Mouse (Mus musculus) small intestine, adult 2 months (tissue): ENCODE results near the gene Mrps27. TPM values are rescaled to one million over a fixed set of nuclear protein-coding genes. Genes with fewer than 3 reads are reported as not detected.
A peak's percentile ranks its signal among the peaks of the same experiment; 100 is the strongest.
"Not testable (repeated sequence)": the region's sequence is repeated elsewhere in the genome, so short reads cannot be mapped to it uniquely, and the experiment has no call there.

ENCODE experiments used
- H3K27ac ChIP-seq: fragments of 200-500 bp; 2 replicates; pipeline ENCODE4 v1.5.1; 2012; ENCODE audit warnings: low read depth, low read length, control low read depth, inconsistent platforms; ENCODE audit not compliant: insufficient read depth
- H3K27me3 ChIP-seq: fragments of 200-500 bp; 2 replicates; pipeline ENCODE4 v1.6.1; 2012; ENCODE audit warnings: mild to moderate bottlenecking, moderate library complexity, low read length, inconsistent platforms; ENCODE audit not compliant: control insufficient read depth, insufficient read depth
- H3K36me3 ChIP-seq: fragments of 200-500 bp; 2 replicates; pipeline ENCODE4 v1.6.1; 2012; ENCODE audit warnings: mild to moderate bottlenecking, low read length, control low read depth, inconsistent platforms; ENCODE audit not compliant: control insufficient read depth, insufficient read depth
- H3K4me1 ChIP-seq: fragments of 200-500 bp; 2 replicates; pipeline ENCODE4 v1.6.1; 2012; ENCODE audit warnings: low read length, inconsistent platforms, mixed read lengths; ENCODE audit not compliant: control insufficient read depth, insufficient read depth, insufficient read length
- H3K4me3 ChIP-seq: fragments of 200-500 bp; 2 replicates; pipeline ENCODE4 v1.5.1; 2012; ENCODE audit warnings: low read depth, mild to moderate bottlenecking, control low read depth, inconsistent platforms, low read length, moderate library complexity
- CTCF ChIP-seq: fragments of 200-500 bp; IDR thresholded peaks from 2 replicates; pipeline ENCODE4 v1.5.1; 2012; ENCODE audit warnings: low read depth, mild to moderate bottlenecking, control low read depth, inconsistent platforms, low read length, moderate library complexity, mixed read lengths; ENCODE audit not compliant: insufficient replicate concordance, insufficient read length; ENCODE audit errors: extremely low read depth
- POLR2A ChIP-seq: fragments of 200-500 bp; IDR thresholded peaks from 2 replicates; pipeline ENCODE4 v1.6.1; 2012; ENCODE audit warnings: low read depth, mild to moderate bottlenecking, control low read depth, inconsistent platforms, low read length, moderate library complexity
- WGBS: fragments of 180-500 bp; shearing (Covaris S2); methylation state at CpG from one replicate; pipeline ENCODE4 v1.1.7; 2018; 5-methylcytosine and 5-hydroxymethylcytosine counted together
- polyA plus RNA-seq: library from polyadenylated mRNA; depleted of rRNA; stranded (reverse); fragments of >200 nt; gene quantifications from 2 replicates; pipeline ENCODE4 v1.2.3, GENCODE M21; 2012

The Mrps27 gene
- polyA plus RNA-seq, 1 experiment = 7.8 TPM

- Histone ChIP-seq H3K27me3 (no peaks in the 10 kb centered on the region), H3K27ac (no peak overlapping the region), H3K4me1 (no peaks in the 10 kb centered on the region; the same call in 1 of the 2 replicates), H3K36me3 (peaks cover 52% of the 10 kb centered on the region), H3K4me3 (no peak overlapping the region)
- TF ChIP-seq CTCF = no peak
- TF ChIP-seq POLR2A = no peak
- 71% methylated on average over 7 of the region's 7 CpGs for WGBS
Observed at GRCm38 (mm10) chr13:99323632-99324336, 20.8 kb upstream of the Mrps27 start.

- H3K27me3 ChIP-seq, H3K4me1 ChIP-seq, H3K4me3 ChIP-seq, H3K27ac ChIP-seq: not testable (repeated sequence)
- H3K36me3 ChIP-seq = peaks cover 53% of the 10 kb centered on the region
- 86% methylated on average over 8 of the region's 8 CpGs for WGBS
Observed at GRCm38 (mm10) chr13:99324337-99324685, 20.3 kb upstream of the Mrps27 start.

DNA sequence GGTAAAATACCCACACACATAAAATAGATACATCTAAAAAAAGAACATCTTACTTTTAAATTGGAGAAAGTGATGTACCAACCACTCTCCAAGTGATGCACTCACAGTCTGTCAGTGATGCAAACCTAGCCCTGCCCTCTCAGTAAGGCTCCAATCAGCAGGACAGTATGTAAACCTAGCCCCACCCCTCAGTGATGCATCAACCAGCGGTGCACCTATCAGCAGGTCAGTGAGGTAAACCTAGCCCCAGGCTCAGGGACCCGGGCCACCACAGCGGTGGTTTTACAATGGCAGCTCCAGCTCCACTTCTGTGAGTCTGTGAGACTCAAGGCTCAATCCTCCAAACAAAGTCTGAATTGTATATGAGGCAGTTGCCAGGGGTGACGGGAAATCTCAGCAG is 13.3 kb upstream of the Mrps27 start:
- WGBS = 78% methylated on average over 4 of the region's 4 CpGs
- peaks cover 64% of the 10 kb centered on the region for H3K36me3 ChIP-seq
- no peaks in the 10 kb centered on the region for H3K27me3 ChIP-seq

DNA sequence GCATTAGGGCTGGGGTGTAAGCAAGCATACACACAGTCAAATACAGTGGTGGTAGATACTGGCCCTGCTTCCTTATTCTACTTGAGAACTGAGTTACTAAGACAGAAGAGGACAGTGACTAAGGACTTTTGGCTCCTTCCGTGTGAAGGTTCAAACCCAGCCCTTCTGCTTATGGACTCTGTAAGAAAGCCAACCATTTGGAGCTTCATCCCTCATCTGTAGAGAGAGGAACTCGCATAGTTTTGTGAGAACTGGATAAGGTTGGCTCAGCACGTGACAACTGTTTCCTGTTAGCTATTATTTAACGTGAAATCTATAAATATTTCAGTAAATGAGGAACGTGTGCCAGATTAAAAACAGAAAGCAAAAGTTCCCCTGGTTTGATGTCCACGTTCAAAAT is 7.1 kb upstream of the Mrps27 start:
- H3K4me3 ChIP-seq = no peak overlapping the region
- TF ChIP-seq POLR2A (no peak), CTCF (no peak)
- H3K27me3 ChIP-seq = no peaks in the 10 kb centered on the region
- peaks cover 63% of the 10 kb centered on the region for H3K36me3 ChIP-seq
- no peaks in the 10 kb centered on the region for H3K4me1 ChIP-seq
- H3K27ac ChIP-seq = no peak overlapping the region
- 44% methylated on average over 6 of the region's 6 CpGs for WGBS

More for the DNA sequence above, 13.3 kb upstream of the Mrps27 start:
- no peak for TF ChIP-seq POLR2A
- no peak for TF ChIP-seq CTCF
- H3K4me1 ChIP-seq = no peaks in the 10 kb centered on the region
- no peak overlapping the region for H3K27ac ChIP-seq
- no peak overlapping the region for H3K4me3 ChIP-seq

DNA sequence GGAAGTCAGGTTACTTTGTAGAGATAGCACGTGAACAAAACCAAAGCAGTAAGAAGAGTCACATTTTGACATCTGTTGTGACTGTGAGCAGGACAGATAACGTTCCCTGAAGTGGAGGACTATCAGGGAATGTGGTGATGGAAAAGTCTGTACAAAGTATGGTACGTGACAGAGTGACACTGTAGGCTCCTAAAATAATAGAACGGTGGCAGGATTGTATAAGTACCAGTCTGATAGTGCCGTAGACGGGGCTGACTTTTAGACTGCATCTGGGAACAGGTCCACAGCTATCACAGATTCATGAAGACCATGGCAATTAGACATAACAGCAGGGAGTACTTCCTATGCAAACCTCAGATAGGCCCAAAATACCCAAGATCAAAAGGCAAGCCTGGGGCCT is 3.1 kb upstream of the Mrps27 start:
- H3K4me1 ChIP-seq = peaks cover 3% of the 10 kb centered on the region; the same call in 1 of the 2 replicates
- H3K36me3 ChIP-seq = peaks cover 40% of the 10 kb centered on the region
- no peak overlapping the region for H3K27ac ChIP-seq
- TF ChIP-seq CTCF = no peak
- TF ChIP-seq POLR2A = no peak
- WGBS = 97% methylated on average over 6 of the region's 6 CpGs
- H3K27me3 ChIP-seq = no peaks in the 10 kb centered on the region
- no peak overlapping the region for H3K4me3 ChIP-seq

DNA sequence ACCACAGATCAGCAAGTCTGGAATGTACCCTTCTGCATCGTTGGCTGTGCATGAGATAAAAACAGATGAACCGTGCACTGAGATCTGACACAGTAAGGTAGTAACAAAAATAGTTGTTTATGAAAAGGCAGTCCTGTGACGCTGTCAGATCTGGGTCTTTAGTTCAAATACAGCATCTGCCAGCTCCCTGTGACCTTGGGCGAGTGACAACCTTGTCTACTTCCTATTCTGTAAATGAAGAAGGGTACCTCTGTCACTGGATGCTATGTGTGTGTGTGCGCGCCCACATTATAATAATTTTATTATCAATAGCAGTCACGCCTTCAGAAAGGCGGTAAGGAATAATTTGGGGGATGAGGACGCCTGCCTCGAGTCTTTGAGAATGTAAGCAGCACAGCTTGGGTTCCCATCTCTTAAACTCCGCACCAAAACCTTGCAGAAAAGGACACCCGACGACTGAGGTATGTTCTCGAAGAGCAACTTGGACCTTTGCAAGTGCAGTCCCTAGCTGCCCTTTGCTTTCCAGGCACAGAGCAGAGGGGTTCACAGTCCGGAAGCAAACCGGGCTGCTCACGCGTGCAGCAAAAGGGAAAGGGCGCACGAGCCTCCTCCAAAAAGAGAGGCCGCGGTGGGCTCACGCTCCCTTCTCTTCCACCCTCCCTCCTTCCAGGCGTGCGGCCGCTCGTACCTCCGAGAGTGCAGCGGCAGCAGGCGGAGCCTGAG is 549 bp upstream of the Mrps27 start:
- H3K4me3 ChIP-seq = peak overlapping the region; percentile 70
- H3K27ac ChIP-seq = peak overlapping the region; percentile 50
- peaks cover 32% of the 10 kb centered on the region for H3K36me3 ChIP-seq
- WGBS = under 1% methylated on average over 30 of the region's 30 CpGs
- peaks cover 3% of the 10 kb centered on the region; the same call in 1 of the 2 replicates for H3K4me1 ChIP-seq
- H3K27me3 ChIP-seq = no peaks in the 10 kb centered on the region
- TF ChIP-seq POLR2A (no peak), CTCF (no peak)

DNA sequence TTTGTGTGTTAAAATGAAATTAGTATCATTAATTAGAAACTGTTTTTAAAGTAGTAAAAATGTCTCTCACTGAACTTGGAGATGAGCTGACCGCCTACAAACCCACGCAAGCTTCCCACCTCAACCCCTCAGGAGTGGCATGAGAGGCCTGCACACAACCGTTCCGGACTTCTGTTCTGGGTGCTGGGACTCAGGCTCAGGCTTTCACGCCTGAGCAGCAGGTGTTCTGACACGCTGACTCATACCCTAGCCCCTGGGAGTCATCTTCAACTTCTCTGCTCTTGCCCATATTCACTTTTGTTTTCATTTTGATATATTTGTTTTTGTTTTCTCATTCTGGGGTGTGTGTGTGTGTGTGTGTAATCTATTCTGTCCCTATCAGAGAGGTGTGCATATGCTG is 5.4 kb downstream of the Mrps27 start:
- Histone ChIP-seq H3K27ac (no peak overlapping the region), H3K4me1 (peaks cover 3% of the 10 kb centered on the region; the same call in 1 of the 2 replicates), H3K36me3 (peaks cover 6% of the 10 kb centered on the region; the same call in 1 of the 2 replicates), H3K27me3 (no peaks in the 10 kb centered on the region), H3K4me3 (no peak overlapping the region)
- no peak for TF ChIP-seq POLR2A
- no peak for TF ChIP-seq CTCF
- WGBS = 89% methylated on average over 6 of the region's 6 CpGs
